Mouse (Mus musculus) midbrain, embryonic 13.5 days (tissue): ENCODE results near the gene Vmn2r98. TPM values are rescaled to one million over a fixed set of nuclear protein-coding genes. Genes with fewer than 3 reads are reported as not detected.
"Not testable (repeated sequence)": the region's sequence is repeated elsewhere in the genome, so short reads cannot be mapped to it uniquely, and the experiment has no call there.

Experiments
- ATAC-seq: fragments of 200-750 bp; cut with Nextera tagmentation; 2 replicates; pipeline ENCODE4 v1.8.0; 2017; ENCODE audit warnings: mild to moderate bottlenecking, moderate TSS enrichment, moderate library complexity
- H3K27ac ChIP-seq: fragments of 300-500 bp; sonication (generic); 2 replicates; pipeline ENCODE4 v1.5.1; 2015; ENCODE audit warnings: inconsistent platforms, mild to moderate bottlenecking, moderate library complexity
- H3K27me3 ChIP-seq: fragments of 300-500 bp; sonication (generic); 2 replicates; pipeline ENCODE4 v1.6.1; 2015; ENCODE audit warnings: mild to moderate bottlenecking, inconsistent platforms
- H3K36me3 ChIP-seq: fragments of 300-500 bp; sonication (generic); 2 replicates; pipeline ENCODE4 v1.6.1; 2015; ENCODE audit warnings: mild to moderate bottlenecking, inconsistent platforms
- H3K4me1 ChIP-seq: fragments of 300-500 bp; sonication (generic); replicated peaks from 2 replicates; pipeline ENCODE4 v1.6.1; 2015; ENCODE audit warnings: inconsistent platforms
- H3K4me2 ChIP-seq: fragments of 300-500 bp; sonication (generic); replicated peaks from 2 replicates; pipeline ENCODE4 v1.6.1; 2015; ENCODE audit warnings: moderate library complexity, mild to moderate bottlenecking, inconsistent platforms
- H3K4me3 ChIP-seq: fragments of 300-500 bp; sonication (generic); replicated peaks from 2 replicates; pipeline ENCODE4 v1.5.1; 2015; ENCODE audit warnings: mild to moderate bottlenecking, inconsistent platforms
- H3K9ac ChIP-seq: fragments of 300-500 bp; sonication (generic); replicated peaks from 2 replicates; pipeline ENCODE4 v1.6.1; 2015; ENCODE audit warnings: mild to moderate bottlenecking, inconsistent platforms
- H3K9me3 ChIP-seq: fragments of 300-500 bp; sonication (generic); 2 replicates; pipeline ENCODE4 v1.6.1; 2016; ENCODE audit warnings: mild to moderate bottlenecking, inconsistent platforms
- WGBS: fragments of 180-500 bp; shearing (Covaris S2); methylation state at CpG from one replicate; pipeline ENCODE4 v1.1.7; 2015; 5-methylcytosine and 5-hydroxymethylcytosine counted together
- polyA plus RNA-seq: library from polyadenylated mRNA; unstranded; fragments of >200 nt; fragmentation: Nextera tagmentation; extraction: Ambion mirVana; gene quantifications from 2 replicates; pipeline ENCODE4 v1.2.1, GENCODE M21; 2015

Gene Vmn2r98
- polyA plus RNA-seq, result not detected in 2 replicates

DNA sequence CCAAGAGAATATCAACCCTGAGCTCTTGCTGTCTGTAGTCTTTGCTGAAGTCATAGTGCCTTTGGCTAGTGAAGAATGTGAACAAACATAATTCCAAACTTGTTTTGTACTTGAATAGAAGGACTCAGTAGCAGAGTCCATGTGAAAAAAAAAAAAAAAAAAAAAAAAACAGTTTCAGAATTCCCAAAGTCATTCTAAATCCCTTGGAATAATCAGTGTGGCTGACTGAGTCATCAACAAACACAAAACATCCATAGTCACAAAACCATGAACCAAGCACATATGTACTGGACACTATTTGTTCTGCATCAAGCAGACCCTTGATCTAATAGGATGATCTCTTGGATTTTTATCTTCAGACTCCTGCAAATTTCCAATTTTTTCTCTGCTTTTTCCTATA lies at the start of gene Vmn2r98:
Vmn2r98 (plus strand) TSS at position 301 of the 400 bp plus-strand sequence.
- not testable (repeated sequence) for H3K27ac ChIP-seq, H3K27me3 ChIP-seq, H3K9me3 ChIP-seq, H3K4me3 ChIP-seq, H3K4me1 ChIP-seq, H3K4me2 ChIP-seq, ATAC-seq, H3K9ac ChIP-seq, H3K36me3 ChIP-seq

DNA sequence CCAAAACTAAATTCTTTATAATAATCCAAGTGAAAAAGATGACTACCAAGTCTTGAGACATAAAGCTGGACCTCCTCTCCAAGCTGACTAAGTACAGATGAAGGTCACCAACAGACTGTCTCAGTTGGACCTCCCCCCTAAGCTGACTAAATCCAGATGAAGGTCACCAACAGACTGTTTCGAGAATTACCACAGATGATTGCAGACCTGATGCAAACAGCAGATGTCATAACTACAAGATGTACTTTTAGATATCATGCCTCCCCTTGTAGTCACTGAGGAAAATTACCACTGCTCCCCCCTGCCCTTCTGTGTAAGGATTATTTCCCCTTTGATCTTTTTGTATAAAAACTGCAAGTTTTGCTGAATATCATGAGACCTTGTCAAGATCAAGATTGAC lies 21.8 kb upstream of the Vmn2r98 start:
- not testable (repeated sequence) for H3K4me3 ChIP-seq, H3K27me3 ChIP-seq, H3K4me2 ChIP-seq, H3K27ac ChIP-seq, H3K36me3 ChIP-seq, H3K9ac ChIP-seq, ATAC-seq, H3K4me1 ChIP-seq
- 49% methylated on average over 1 of the region's 1 CpGs for WGBS
- H3K9me3 ChIP-seq, result peaks cover 34% of the 10 kb centered on the region

DNA sequence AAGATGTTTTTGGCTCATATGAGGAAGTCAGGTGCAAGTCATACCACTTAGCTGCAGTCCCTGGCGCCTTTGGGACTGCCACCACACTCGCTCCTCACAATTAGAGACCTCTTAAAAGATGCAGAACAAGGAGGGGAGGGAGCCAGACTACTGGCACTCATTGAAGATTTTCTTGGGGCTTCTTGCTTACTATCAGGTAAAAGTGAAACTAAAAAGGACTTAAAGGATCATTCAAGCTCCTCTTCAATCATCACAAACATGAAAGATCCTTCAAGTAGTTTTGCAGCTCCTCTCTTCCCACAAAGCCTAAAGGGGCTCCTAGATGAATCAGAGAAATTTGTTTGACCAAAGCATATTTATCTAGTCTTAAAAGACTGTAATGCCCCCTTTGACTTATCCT lies 21.3 kb upstream of the Vmn2r98 start:
- H3K27ac ChIP-seq, result no peak overlapping the region

DNA sequence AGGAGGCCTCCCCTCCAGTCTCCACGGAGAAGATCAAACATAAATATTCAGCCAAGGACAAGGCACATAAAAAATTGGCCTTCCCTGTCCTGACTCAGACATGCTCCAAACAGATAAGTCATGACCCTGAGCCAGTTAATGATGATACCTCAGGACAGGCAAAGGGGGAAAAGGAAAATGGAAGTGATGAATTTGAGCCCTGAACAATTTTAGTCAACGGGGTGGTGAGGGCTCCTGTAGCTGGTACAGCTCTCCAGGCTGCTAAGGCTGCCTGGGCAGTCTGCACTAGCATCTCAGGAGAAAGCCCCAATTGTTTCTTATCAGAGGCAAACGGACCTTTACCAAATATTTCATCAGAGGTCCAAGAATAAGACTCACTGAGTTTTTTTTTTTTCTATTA lies 20.5 kb upstream of the Vmn2r98 start:
- Histone ChIP-seq H3K27ac (no peak overlapping the region), H3K36me3 (no peaks in the 10 kb centered on the region), H3K9ac (no peak overlapping the region), H3K4me1 (no peaks in the 10 kb centered on the region), H3K4me2 (no peak overlapping the region), H3K4me3 (no peak overlapping the region), H3K27me3 (no peaks in the 10 kb centered on the region), H3K9me3 (peaks cover 30% of the 10 kb centered on the region)
- WGBS, result 64% methylated on average over 3 of the region's 3 CpGs
- ATAC-seq, result no peak

More for the DNA sequence above, 21.3 kb upstream of the Vmn2r98 start:
- H3K4me2 ChIP-seq, result no peak overlapping the region
- 92% methylated on average over 2 of the region's 2 CpGs for WGBS
- H3K9ac ChIP-seq, result no peak overlapping the region
- H3K36me3 ChIP-seq, result no peaks in the 10 kb centered on the region
- no peaks in the 10 kb centered on the region for H3K4me1 ChIP-seq
- H3K4me3 ChIP-seq, result no peak overlapping the region
- H3K27me3 ChIP-seq, result no peaks in the 10 kb centered on the region
- H3K9me3 ChIP-seq, result peaks cover 33% of the 10 kb centered on the region
- no peak for ATAC-seq

Other genes with a start within 250 kb of the Vmn2r98 start
- 0.05 and 0.06 TPM in 2 replicates for gene Vmn2r97, start 139.2 kb upstream of the Vmn2r98 start, polyA plus RNA-seq